Mouse (Mus musculus): ENCODE results near the gene Ifngr2. TPM values are rescaled to one million over a fixed set of nuclear protein-coding genes. Genes with fewer than 3 reads are reported as not detected.

Ifngr2 gene
- total and polyA plus RNA-seq, 2 experiments from 2014 or later: 87.6 to 149 TPM

DNA sequence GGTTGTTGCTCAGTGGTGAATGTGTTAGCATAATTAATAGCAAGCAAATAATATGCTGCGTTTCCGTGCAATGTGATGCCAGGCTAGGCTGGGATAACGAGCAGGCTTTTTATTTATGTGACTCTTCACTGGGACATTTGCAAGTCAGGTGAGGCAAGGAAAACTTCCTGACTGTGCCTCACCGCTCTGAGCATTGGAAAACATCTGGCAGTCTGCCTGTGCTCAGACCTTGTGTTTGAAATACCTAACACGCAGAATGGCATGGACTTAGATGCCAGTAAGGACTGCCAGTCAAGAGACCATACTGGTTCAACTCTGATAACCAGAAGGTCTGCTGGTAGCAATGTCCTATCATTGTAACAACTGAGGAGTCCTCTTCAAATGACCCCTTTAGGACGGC lies 58.3 kb downstream of the Ifngr2 start:
- Histone ChIP-seq H3K4me2 (ENCODE audit: low read depth, low read length) (no peak overlapping the region), H3K4me3 (ENCODE audit: low read depth, low read length) (no peak overlapping the region), H3K4me1 (ENCODE audit: control insufficient read depth, insufficient read depth) (peaks cover 4% of the 10 kb centered on the region; the same call in 1 of the 2 replicates), H3K36me3 (replicated peaks; ENCODE audit: control insufficient read depth, insufficient read depth, low read length) (no peaks in the 10 kb centered on the region), H3K27ac (ENCODE audit: low read depth) (no peak overlapping the region), H3K9me3 (replicated peaks; ENCODE audit: control insufficient read depth, low read length) (no peaks in the 10 kb centered on the region), H3K9ac (replicated peaks; ENCODE audit: low read depth, low read length) (no peak overlapping the region), H3K27me3 (ENCODE audit: control insufficient read depth, insufficient read depth, low read length) (no peaks in the 10 kb centered on the region)
- DNase-seq (ENCODE audit: low spot score) (no peak), ATAC-seq (ENCODE audit: insufficient read depth, low read depth) (no peak)
- TF ChIP-seq EP300 (IDR thresholded peaks at IDR 0.05; ENCODE audit: low read depth) (no peak), CTCF (IDR thresholded peaks at IDR 0.05; ENCODE audit: low read depth) (no peak)
- WGBS: 65% methylated on average over 6 of the region's 6 CpGs

DNA sequence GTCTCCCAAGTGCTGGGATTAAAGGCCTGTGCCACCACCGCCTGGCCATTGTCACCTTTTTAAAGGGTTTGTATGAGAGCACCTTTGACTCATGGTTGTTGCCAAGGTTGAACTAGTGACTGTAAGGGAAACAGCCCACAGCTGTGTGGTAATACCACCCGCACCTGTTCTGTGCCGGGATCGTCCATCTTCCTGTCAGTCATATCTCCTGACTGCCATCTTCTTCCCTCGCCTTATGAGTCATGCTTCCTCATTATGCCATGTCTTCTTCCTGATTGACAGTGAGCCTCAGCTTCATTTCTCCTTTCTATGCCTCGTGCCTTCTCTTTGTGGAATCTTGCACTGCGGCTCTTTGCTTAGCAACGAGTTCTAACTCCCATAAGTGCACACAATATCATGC lies 60.1 kb downstream of the Ifngr2 start:
- WGBS: 88% methylated on average over 8 of the region's 8 CpGs
- no peak overlapping the region for H3K4me3 ChIP-seq (ENCODE audit: low read depth, low read length)
- H3K27me3 ChIP-seq (ENCODE audit: control insufficient read depth, insufficient read depth, low read length): no peaks in the 10 kb centered on the region
- H3K9ac ChIP-seq (replicated peaks; ENCODE audit: low read depth, low read length): no peak overlapping the region
- H3K9me3 ChIP-seq (replicated peaks; ENCODE audit: control insufficient read depth, low read length): no peaks in the 10 kb centered on the region
- TF ChIP-seq EP300 (IDR thresholded peaks at IDR 0.05; ENCODE audit: low read depth) (no peak), CTCF (IDR thresholded peaks at IDR 0.05; ENCODE audit: low read depth) (no peak)
- H3K27ac ChIP-seq (ENCODE audit: low read depth): no peak overlapping the region
- no peak for ATAC-seq (ENCODE audit: insufficient read depth, low read depth)
- DNase-seq (ENCODE audit: low spot score): no peak
- no peaks in the 10 kb centered on the region for H3K36me3 ChIP-seq (replicated peaks; ENCODE audit: control insufficient read depth, insufficient read depth, low read length)
- peaks cover 6% of the 10 kb centered on the region; the same call in 1 of the 2 replicates for H3K4me1 ChIP-seq (ENCODE audit: control insufficient read depth, insufficient read depth)
- no peak overlapping the region for H3K4me2 ChIP-seq (ENCODE audit: low read depth, low read length)

DNA sequence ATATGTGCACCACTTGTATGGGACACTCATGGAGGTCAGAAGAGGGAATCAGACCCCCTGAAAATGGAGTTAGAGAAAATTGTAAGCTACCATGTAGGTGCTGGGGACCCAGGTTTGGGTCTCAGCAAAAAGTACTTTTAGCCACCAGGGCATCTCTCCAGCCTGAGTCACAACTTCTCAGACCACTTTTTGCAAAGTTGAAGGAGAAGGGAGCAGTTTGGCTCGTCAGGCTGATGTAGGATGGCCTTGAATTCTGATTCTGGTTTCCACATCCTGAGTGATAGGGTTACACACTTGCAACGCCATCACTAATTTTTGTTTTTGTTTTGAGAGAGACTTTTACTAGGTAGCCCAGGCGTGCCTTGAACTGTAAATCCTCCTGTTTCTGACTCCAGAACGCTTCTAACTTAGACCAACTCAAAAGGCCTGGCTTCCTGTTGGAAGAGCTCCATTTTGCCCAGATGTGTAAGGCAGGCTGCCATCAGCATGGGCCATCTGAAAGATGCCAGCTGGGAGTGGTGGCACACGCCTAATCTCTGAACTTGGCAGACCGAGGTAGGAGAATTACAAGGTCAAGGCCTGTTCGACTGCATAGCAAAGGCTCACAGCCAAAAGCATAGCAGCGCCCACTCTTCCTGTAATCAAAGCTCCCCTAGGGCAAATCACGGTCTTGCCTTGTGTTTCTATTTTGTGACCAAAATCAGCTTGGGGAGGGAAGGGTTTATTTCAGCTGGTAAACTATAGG lies 62.8 kb downstream of the Ifngr2 start:
- Histone ChIP-seq H3K27ac (ENCODE audit: low read depth) (peak overlapping the region; percentile 49; the same call in 1 of the 2 replicates), H3K4me3 (ENCODE audit: low read depth, low read length) (no peak overlapping the region), H3K4me2 (ENCODE audit: low read depth, low read length) (no peak overlapping the region), H3K36me3 (replicated peaks; ENCODE audit: control insufficient read depth, insufficient read depth, low read length) (no peaks in the 10 kb centered on the region), H3K9ac (replicated peaks; ENCODE audit: low read depth, low read length) (no peak overlapping the region), H3K27me3 (ENCODE audit: control insufficient read depth, insufficient read depth, low read length) (no peaks in the 10 kb centered on the region), H3K4me1 (ENCODE audit: control insufficient read depth, insufficient read depth) (peaks cover 6% of the 10 kb centered on the region; the same call in 1 of the 2 replicates), H3K9me3 (replicated peaks; ENCODE audit: control insufficient read depth, low read length) (no peaks in the 10 kb centered on the region)
- TF ChIP-seq CTCF (IDR thresholded peaks at IDR 0.05; ENCODE audit: low read depth) (no peak), EP300 (IDR thresholded peaks at IDR 0.05; ENCODE audit: low read depth) (no peak)
- ATAC-seq (ENCODE audit: insufficient read depth, low read depth) (peak; percentile 70), DNase-seq (ENCODE audit: low spot score) (peak; percentile 60)
- 38% methylated on average over 9 of the region's 9 CpGs for WGBS

DNA sequence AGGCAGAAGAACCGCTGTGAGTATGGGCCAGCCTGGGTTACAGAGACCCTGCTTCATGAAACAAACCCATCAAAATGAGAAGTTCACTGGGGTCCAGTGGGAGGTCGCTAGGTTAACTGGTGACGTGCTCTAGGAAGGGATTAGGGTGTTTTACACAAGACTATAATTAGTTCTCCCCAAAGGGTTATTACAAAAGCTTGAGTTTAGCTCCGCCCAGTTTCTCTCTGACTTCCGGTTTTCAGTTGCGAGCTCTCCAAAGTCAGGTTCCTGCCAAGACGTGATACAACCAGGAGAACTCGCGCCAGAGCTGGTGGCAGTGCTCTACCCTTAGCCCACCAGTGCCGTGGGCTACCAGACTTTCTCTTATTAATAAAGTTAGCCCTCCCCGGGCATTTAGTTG lies 64.4 kb downstream of the Ifngr2 start:
- Histone ChIP-seq H3K4me3 (ENCODE audit: low read depth, low read length) (no peak overlapping the region), H3K36me3 (replicated peaks; ENCODE audit: control insufficient read depth, insufficient read depth, low read length) (no peaks in the 10 kb centered on the region), H3K27me3 (ENCODE audit: control insufficient read depth, insufficient read depth, low read length) (no peaks in the 10 kb centered on the region), H3K4me1 (ENCODE audit: control insufficient read depth, insufficient read depth) (peaks cover 6% of the 10 kb centered on the region; the same call in 1 of the 2 replicates), H3K4me2 (ENCODE audit: low read depth, low read length) (no peak overlapping the region), H3K27ac (ENCODE audit: low read depth) (no peak overlapping the region), H3K9me3 (replicated peaks; ENCODE audit: control insufficient read depth, low read length) (no peaks in the 10 kb centered on the region), H3K9ac (replicated peaks; ENCODE audit: low read depth, low read length) (no peak overlapping the region)
- ATAC-seq (ENCODE audit: insufficient read depth, low read depth) (no peak), DNase-seq (ENCODE audit: low spot score) (no peak)
- TF ChIP-seq CTCF (IDR thresholded peaks at IDR 0.05; ENCODE audit: low read depth) (no peak), EP300 (IDR thresholded peaks at IDR 0.05; ENCODE audit: low read depth) (no peak)
- WGBS: 54% methylated on average over 11 of the region's 11 CpGs

DNA sequence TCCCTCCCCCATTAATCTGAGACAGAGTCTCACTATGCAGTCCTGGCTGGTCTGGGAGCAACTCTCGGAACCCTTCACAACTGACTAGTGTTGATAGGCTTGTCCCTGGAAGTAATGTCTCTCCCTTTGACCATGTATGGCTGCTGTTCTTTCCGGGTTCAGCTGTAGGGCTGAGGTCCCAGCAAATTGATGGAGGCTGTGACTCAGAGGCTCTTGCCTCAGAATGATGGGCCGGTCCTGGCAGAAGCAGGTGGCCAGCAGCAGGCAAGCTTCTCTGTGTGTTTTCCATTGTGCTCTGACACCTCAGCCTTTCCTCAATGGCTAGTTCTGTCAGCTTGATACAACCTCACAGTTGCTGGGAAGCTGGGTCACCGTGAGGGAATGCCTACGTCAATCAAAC lies 65.7 kb downstream of the Ifngr2 start:
- DNase-seq (ENCODE audit: low spot score): no peak
- Histone ChIP-seq H3K4me1 (ENCODE audit: control insufficient read depth, insufficient read depth) (peaks cover 6% of the 10 kb centered on the region; the same call in 1 of the 2 replicates), H3K36me3 (replicated peaks; ENCODE audit: control insufficient read depth, insufficient read depth, low read length) (no peaks in the 10 kb centered on the region), H3K27ac (ENCODE audit: low read depth) (no peak overlapping the region), H3K4me3 (ENCODE audit: low read depth, low read length) (no peak overlapping the region), H3K9ac (replicated peaks; ENCODE audit: low read depth, low read length) (no peak overlapping the region), H3K4me2 (ENCODE audit: low read depth, low read length) (no peak overlapping the region), H3K27me3 (ENCODE audit: control insufficient read depth, insufficient read depth, low read length) (no peaks in the 10 kb centered on the region), H3K9me3 (replicated peaks; ENCODE audit: control insufficient read depth, low read length) (no peaks in the 10 kb centered on the region)
- whole genome bisulfite sequencing: 55% methylated on average over 5 of the region's 5 CpGs
- TF ChIP-seq EP300 (IDR thresholded peaks at IDR 0.05; ENCODE audit: low read depth) (no peak), CTCF (IDR thresholded peaks at IDR 0.05; ENCODE audit: low read depth) (no peak)
- ATAC-seq (ENCODE audit: insufficient read depth, low read depth): no peak

DNA sequence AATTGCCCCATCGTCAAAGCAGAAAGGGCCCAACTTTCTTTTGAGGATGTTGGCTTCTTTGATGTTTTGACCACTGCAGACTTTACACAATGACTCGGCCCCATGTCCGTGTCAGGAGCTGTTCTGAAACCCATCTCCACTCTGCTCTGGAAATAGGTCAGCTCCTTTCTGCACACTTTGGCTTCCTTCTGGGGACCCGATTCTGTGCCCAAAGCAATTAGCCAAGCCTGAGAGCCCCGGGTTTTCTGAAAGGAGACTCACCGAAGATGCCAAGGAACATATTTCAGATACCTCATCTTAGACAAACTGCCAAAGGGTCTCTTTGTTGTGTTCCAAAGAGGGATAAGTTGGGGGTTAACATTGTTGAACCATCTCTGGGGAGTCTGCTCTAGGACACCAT lies 67.7 kb downstream of the Ifngr2 start:
- 76% methylated on average over 6 of the region's 6 CpGs for WGBS
- TF ChIP-seq CTCF (IDR thresholded peaks at IDR 0.05; ENCODE audit: low read depth) (no peak), EP300 (IDR thresholded peaks at IDR 0.05; ENCODE audit: low read depth) (no peak)
- ATAC-seq (ENCODE audit: insufficient read depth, low read depth): no peak

More for the DNA sequence above, 67.7 kb downstream of the Ifngr2 start:
- Histone ChIP-seq H3K27me3 (ENCODE audit: control insufficient read depth, insufficient read depth, low read length) (no peaks in the 10 kb centered on the region), H3K4me3 (ENCODE audit: low read depth, low read length) (no peak overlapping the region), H3K36me3 (replicated peaks; ENCODE audit: control insufficient read depth, insufficient read depth, low read length) (no peaks in the 10 kb centered on the region), H3K27ac (ENCODE audit: low read depth) (no peak overlapping the region), H3K4me2 (ENCODE audit: low read depth, low read length) (no peak overlapping the region), H3K9me3 (replicated peaks; ENCODE audit: control insufficient read depth, low read length) (no peaks in the 10 kb centered on the region), H3K9ac (replicated peaks; ENCODE audit: low read depth, low read length) (no peak overlapping the region), H3K4me1 (ENCODE audit: control insufficient read depth, insufficient read depth) (peaks cover 6% of the 10 kb centered on the region; the same call in 1 of the 2 replicates)
- DNase-seq (ENCODE audit: low spot score): no peak

Small RNA genes lying within 50 kb of the gene (microRNA-seq; reads per million reads assigned to microRNA genes)
- not detected for gene Mir6367

Other genes with a start within 250 kb of the Ifngr2 start
- gene Ifnar2, start 174.3 kb upstream of the Ifngr2 start, total RNA-seq (2014; rRNA removed; ENCODE audit: low replicate concordance): 30.0 and 31.0 TPM in 2 replicates
- 48.8 and 49.8 TPM in 2 replicates for gene Ifnar2, start 174.3 kb upstream of the Ifngr2 start, polyA plus RNA-seq (2015; fragmentation: Nextera tagmentation; extraction: Ambion mirVana)
- gene Gm21970, start 155.4 kb upstream of the Ifngr2 start, total RNA-seq (2014; rRNA removed; ENCODE audit: low replicate concordance): 2.4 TPM in 1 of 2 replicates, not detected in the other
- gene Gm21970, start 155.4 kb upstream of the Ifngr2 start, polyA plus RNA-seq (2015; fragmentation: Nextera tagmentation; extraction: Ambion mirVana): 0.27 TPM in 1 of 2 replicates, not detected in the other
- gene Il10rb, start 140.9 kb upstream of the Ifngr2 start, total RNA-seq (2014; rRNA removed; ENCODE audit: low replicate concordance): 44.4 and 63.3 TPM in 2 replicates
- 89.0 and 99.4 TPM in 2 replicates for gene Il10rb, start 140.9 kb upstream of the Ifngr2 start, polyA plus RNA-seq (2015; fragmentation: Nextera tagmentation; extraction: Ambion mirVana)
- 32.6 and 42.6 TPM in 2 replicates for gene Ifnar1, start 61.8 kb upstream of the Ifngr2 start, total RNA-seq (2014; rRNA removed; ENCODE audit: low replicate concordance)
- 23.7 and 24.0 TPM in 2 replicates for gene Ifnar1, start 61.8 kb upstream of the Ifngr2 start, polyA plus RNA-seq (2015; fragmentation: Nextera tagmentation; extraction: Ambion mirVana)
- 54.6 and 62.6 TPM in 2 replicates for gene Tmem50b, start 50.7 kb downstream of the Ifngr2 start, total RNA-seq (2014; rRNA removed; ENCODE audit: low replicate concordance)
- gene Tmem50b, start 50.7 kb downstream of the Ifngr2 start, polyA plus RNA-seq (2015; fragmentation: Nextera tagmentation; extraction: Ambion mirVana): 51.1 and 55.7 TPM in 2 replicates
- 4.6 and 10.7 TPM in 2 replicates for gene Dnajc28, start 72.0 kb downstream of the Ifngr2 start, total RNA-seq (2014; rRNA removed; ENCODE audit: low replicate concordance)
- gene Dnajc28, start 72.0 kb downstream of the Ifngr2 start, polyA plus RNA-seq (2015; fragmentation: Nextera tagmentation; extraction: Ambion mirVana): 9.9 and 15.2 TPM in 2 replicates
- gene Gart, start 99.9 kb downstream of the Ifngr2 start, total RNA-seq (2014; rRNA removed; ENCODE audit: low replicate concordance): 37.9 and 45.9 TPM in 2 replicates
- 42.2 and 43.9 TPM in 2 replicates for gene Gart, start 99.9 kb downstream of the Ifngr2 start, polyA plus RNA-seq (2015; fragmentation: Nextera tagmentation; extraction: Ambion mirVana)
- gene Son, start 100.4 kb downstream of the Ifngr2 start, total RNA-seq (2014; rRNA removed; ENCODE audit: low replicate concordance): 210 and 243 TPM in 2 replicates
- 65.6 and 69.1 TPM in 2 replicates for gene Son, start 100.4 kb downstream of the Ifngr2 start, polyA plus RNA-seq (2015; fragmentation: Nextera tagmentation; extraction: Ambion mirVana)
- 4.9 and 6.0 TPM in 2 replicates for gene Donson, start 141.7 kb downstream of the Ifngr2 start, total RNA-seq (2014; rRNA removed; ENCODE audit: low replicate concordance)
- 4.7 and 5.0 TPM in 2 replicates for gene Donson, start 141.7 kb downstream of the Ifngr2 start, polyA plus RNA-seq (2015; fragmentation: Nextera tagmentation; extraction: Ambion mirVana)
- gene Cryzl1, start 181.9 kb downstream of the Ifngr2 start, total RNA-seq (2014; rRNA removed; ENCODE audit: low replicate concordance): 6.6 and 17.5 TPM in 2 replicates
- 51.8 and 58.4 TPM in 2 replicates for gene Cryzl1, start 181.9 kb downstream of the Ifngr2 start, polyA plus RNA-seq (2015; fragmentation: Nextera tagmentation; extraction: Ambion mirVana)
- gene Itsn1, start 182.2 kb downstream of the Ifngr2 start, total RNA-seq (2014; rRNA removed; ENCODE audit: low replicate concordance): 25.9 and 64.7 TPM in 2 replicates
- gene Itsn1, start 182.2 kb downstream of the Ifngr2 start, polyA plus RNA-seq (2015; fragmentation: Nextera tagmentation; extraction: Ambion mirVana): 11.1 and 11.9 TPM in 2 replicates

Measured in heart, postnatal 0 days (tissue).